Mouse (Mus musculus): Measurements from ENCODE around the gene Pigc.

The Pigc gene

DNA sequence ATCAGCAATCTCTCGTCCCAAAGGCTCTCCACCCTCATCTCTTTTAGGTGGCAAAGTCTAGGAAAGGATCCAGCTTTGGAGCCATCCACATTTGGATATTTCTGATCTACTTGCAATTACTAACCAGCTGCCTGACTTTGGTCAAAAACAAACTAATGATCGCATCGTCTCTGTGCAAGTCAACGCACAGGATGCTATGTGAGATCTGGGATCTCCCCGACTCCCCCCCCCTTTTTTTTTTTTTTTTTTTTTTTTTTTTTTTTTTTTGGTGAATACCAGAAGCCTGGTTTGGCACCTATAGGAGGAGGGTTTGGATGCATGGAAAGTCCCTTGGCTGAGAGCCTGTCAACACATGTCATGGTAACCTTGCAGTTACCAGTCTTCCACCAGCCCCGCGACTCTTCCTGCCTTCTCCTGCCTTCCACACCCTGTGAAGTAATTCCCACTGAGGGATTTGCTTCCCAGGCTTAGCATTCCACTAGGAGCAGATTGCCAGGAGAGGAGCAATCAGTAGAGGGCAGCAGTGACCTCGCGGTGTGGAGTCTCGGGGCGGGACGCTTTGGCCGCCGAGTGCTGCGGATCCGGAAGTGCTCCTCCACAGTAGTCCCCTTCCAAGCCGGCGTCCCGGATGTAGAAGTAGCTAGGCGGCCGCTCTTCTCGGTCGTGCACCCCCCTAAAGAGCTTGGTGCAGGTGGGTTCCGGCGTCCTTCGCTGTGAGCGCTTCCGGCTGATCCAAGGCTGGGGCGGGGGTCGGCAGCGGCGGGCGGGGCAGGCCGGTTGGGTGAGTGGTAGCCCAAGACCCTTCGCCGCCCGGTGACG is at the start of gene Pigc:
Gene Pigc (plus strand): TSS at position 598 of the 819 bp plus-strand sequence.
- DNase-seq (ENCODE audit: low spot score) = peak; percentile 97

DNA sequence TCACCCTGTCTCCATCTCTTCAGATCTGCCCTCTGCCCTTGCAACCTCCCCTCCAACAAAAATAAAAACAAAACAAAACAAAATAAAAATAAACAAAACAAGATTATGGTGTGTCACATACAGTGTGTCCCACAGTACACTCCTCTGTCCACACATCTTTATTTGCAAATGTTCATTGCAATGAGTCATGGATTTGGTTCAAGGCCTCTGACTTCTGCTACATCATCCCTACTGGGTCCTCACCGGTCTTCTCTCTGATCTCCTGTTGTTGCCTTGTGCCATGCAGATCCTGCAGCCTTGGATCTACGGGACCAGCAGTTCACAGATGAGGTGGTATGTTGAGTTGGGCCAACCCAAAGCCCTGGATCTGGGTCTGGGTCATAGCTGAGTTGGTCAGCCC is 49.4 kb upstream of the Pigc start:
- DNase-seq (ENCODE audit: low spot score) = no peak

DNA sequence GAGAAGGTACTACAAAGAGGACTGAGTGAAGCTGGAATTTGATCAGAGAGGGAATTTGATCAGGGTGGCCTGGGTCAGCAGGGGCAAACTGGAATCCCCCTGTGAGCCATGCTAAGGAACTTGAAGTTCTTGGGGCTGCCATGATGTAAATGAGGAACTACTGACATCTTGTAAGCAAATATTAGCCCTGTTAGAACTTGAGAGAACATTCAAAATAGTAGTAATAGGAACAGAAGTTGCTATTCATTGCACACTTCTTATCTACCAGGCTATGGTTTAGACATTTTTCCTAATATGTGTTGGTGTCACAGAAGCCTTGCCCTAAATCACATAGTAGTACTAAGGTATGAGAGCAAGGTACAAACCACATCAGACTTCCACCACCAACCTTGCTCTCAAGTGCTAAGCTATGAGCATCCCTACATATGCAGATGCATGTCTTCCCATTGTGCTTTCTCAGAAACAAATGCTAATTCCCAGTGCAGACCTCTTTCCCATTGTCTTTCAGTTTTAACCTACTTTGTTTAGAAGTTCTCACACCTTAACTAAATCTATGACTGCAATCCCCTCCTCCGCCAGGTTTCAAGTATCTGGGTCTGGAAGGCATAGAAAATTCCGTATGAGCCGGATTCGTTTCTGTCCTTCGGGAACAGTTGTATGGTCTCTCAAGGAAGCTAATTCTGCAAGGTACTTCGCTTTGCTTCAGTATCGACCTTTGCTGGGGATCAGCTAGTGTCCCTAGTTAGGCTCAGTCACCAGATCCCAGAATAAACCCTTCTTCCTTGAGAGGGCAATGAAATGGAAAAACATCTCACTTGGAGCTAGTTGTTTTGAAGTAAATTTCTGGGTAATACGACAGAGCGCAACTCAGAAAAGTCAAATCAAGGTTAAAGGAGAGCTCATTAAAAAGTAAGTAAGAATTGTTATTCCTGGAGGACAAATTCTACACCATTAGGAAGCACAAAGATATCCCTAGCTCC is 48.2 kb upstream of the Pigc start:
- no peak for DNase-seq (ENCODE audit: low spot score)

DNA sequence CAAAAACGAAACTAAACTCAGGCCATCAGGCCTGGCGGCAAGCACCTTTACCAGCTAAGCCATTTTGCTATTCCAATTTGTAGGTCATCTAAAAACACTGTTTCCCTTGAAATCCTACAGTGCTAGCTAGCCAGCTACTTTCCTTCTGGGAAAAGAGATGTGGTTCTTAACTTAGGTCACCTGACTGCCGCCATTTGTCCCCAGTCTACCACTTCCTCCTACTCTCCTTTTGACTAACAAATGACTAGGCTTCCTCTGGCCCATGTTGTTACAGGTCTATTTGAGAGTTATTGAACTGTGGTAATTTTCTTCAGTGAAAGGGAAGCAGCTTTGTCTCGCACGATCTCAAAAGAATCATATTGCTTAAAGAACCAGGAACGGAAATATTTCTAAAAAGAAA is 47.1 kb upstream of the Pigc start:
- no peak for DNase-seq (ENCODE audit: low spot score)

DNA sequence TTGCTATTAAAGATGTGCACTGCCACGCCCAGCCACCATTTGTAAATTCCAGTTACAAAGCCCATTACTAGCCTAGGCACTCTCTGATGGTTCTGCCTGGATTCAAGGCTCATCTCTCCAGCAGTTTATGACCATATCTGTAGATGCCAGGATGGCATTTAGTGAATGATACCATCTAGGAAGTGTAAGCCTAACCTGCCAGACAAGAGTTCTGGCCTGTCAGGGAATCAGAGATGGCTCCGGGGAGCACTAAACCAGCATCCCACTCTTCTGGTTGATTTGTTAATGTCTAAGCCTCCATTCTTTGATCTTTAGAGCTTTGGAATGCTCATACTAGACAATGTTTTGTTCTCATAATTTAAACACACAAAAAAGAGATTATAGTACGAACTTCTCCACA is 44.7 kb upstream of the Pigc start:
- no peak for DNase-seq (ENCODE audit: low spot score)

DNA sequence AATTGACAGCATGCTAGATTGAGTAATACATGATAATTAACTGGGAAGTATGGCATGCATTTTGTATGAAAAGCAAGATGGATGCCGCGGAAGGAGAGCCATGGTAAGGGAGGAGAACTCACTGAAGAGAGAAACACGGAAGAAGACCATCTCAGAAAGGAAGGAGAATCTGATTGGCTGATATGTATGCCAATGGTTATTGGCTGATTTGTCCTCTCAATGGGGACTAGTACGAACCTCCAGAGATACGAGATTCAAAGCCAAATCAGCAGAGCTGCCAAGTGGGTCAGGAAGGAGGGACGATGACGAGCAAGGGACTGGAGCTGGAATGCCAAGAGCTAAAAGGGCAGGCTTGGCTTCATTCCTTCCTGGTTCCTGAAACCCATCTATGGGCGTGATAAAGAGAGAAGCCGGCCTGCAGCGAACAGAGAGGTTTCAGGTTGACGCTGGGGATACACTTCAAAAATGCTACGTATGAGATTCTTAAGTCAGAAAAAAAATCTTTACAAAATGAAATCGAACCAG is 43.6 kb upstream of the Pigc start:
- DNase-seq (ENCODE audit: low spot score) = no peak

DNA sequence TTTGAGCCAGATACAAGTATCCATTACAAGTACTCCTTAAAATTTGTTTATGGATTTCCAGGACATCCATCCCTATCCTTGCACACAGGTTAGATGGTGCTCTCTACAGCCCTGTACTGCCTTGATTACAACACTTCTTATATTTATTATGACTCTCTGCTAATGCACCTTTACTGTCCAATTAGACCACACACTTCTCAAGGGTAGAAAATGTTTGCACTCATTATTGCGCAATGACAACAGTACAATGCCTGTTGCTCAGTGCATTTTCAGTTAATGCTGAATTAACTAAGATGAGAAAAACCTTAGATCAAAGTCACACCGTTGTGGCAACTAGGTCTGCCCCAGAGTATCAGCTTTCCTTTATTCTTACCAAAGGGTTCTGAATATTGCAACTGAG is 41.0 kb upstream of the Pigc start:
- DNase-seq (ENCODE audit: low spot score) = no peak

DNA sequence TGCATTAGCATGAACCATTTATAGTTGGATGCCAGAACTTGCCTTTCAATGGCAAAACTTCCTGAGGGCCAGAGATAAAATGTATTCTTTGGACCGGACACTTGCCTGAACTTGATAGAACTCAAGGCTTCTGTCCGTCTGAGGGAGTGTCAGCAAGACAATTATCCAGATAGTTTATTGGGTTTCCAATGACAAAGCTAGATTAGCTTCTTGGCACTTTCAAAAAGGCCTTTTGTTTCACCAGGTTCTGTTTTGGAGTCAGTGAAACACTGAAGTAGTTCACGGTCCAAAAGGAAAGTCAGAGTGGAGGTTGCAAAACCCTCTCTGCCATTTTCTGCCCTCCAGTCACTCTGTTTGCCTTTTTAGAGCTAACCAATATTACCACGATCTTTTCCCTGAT is 37.7 kb upstream of the Pigc start:
- DNase-seq (ENCODE audit: low spot score) = no peak

DNA sequence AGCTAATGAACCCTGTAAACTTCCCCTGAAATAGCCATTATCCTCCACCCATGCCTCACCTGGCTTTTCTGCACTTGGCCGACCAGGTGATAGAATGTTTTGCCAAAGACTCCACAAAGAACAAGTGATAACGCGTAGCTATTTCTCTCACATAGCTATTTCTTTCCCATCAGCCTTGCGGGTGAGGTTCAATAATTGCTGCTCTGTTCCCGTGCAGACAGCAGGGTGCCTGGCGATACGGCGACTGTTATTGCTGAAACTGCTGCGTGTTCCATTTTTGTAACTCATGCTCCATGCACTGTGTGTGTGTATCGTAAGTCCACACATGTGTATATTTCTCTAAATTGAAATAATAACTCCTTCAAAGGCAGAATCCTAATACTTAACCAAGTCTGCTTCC is 37.2 kb upstream of the Pigc start:
- no peak for DNase-seq (ENCODE audit: low spot score)

DNA sequence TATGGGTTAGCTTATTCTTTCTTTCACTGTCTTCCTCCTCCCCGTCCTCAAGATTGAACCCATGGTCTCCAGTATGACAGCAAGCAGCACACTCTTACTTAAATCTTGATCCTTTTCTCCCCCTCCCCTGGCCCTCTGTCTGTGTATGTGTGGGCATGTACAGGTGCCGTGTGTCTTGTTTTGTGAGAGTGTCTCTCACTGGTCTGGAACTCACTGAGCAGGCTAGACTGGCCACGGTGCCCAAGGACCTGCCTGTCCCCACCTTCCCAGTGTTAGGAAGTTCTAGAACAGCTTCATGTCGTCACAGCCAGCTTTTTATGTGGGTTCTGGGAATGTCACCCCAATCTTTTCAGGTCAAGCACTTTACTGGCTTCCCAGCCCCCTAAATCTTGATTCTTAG is 36.7 kb upstream of the Pigc start:
- DNase-seq (ENCODE audit: low spot score) = no peak

DNA sequence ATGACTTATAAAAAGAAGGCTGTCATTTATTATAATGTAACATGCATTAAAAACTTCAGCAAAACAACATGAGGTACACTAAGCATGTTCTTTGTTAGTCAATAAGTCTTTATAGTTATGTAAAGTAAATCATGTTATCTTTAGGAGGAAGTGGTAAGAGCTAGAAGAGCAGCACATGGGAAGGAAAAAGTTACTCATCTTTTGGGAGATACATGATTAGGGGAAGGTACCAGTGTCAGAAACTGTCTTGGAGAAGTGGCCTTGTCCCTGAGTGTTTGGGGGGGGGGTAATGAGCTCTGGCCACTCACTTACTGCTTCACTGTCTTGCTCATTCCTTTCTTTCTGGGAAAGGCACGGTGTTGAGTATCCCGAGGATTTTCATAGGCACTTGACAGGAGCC is 26.9 kb upstream of the Pigc start:
- DNase-seq (ENCODE audit: low spot score) = no peak

DNA sequence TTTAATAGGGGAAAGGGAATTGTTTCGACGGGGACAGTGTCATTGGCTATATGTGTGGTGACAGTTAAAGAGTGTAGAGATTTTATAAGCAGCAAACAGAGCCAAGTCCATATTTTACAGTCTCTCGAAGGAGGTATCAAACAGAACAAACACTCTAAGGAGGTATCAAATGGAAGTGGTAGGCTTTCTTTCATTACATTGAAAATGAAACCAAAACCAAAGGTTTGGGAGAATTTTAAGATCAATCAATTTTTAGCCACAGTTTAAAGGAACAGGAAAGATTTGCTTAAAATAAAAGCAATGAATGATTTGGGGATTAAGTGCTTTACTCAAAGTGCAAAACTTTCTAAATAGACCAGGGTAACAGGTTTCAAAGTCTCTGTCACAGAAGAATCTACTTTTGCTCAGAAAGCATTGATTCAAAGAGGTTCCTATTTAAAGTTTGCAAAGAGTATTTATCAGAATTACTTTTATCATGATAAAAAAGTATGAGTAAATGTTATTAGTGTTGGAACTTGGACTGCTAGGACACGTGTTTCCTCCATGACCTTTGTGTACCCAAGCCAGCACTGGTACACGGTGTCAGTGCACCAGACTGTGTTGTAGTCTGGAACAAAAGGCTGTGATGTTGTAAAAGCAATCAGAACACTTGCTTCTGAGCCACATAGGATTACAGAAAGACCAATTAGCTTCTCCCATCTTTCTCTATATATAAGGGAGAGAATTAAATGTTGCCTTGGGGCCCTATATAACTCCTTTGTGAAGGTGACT is 17.8 kb upstream of the Pigc start:
- no peak for DNase-seq (ENCODE audit: low spot score)

DNA sequence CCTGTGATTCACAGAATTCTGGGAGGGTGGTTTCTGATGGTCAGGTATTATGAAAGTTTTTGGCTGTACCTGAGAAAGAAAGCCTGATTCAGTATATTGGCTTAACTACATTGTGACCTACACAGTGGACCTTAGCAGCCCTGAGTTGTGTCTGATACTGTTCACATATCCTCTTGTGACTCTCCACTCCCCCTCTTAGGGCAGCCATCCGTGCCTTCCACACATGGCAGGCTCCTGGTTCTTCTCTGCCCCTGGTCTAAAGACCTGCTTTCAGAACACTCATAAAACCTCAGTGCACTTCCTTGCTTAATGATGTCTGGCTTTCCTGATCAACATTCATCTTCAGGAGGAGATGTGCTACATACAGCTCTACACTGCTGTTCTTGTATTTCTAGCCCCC is 16.4 kb upstream of the Pigc start:
- no peak for DNase-seq (ENCODE audit: low spot score)

DNA sequence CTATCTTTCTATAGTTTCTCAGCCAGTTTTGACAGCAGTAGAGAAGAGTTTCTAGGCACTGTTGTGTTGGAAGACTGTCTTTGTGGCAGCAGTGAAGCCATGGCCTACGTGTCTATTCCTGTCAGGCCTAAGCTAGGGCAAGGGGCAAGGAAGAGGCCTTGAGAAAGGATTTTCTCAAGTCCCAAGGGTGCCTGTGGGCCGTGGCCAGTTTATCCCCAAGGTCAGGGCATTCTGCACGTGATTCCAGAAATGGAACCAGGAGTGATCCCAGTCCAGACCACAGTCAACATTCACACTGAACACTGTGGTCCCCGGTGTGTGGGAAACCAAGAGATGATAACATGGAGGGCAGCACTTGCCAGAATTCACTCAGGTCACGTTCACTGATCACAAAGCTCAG is 13.1 kb upstream of the Pigc start:
- DNase-seq (ENCODE audit: low spot score) = no peak

DNA sequence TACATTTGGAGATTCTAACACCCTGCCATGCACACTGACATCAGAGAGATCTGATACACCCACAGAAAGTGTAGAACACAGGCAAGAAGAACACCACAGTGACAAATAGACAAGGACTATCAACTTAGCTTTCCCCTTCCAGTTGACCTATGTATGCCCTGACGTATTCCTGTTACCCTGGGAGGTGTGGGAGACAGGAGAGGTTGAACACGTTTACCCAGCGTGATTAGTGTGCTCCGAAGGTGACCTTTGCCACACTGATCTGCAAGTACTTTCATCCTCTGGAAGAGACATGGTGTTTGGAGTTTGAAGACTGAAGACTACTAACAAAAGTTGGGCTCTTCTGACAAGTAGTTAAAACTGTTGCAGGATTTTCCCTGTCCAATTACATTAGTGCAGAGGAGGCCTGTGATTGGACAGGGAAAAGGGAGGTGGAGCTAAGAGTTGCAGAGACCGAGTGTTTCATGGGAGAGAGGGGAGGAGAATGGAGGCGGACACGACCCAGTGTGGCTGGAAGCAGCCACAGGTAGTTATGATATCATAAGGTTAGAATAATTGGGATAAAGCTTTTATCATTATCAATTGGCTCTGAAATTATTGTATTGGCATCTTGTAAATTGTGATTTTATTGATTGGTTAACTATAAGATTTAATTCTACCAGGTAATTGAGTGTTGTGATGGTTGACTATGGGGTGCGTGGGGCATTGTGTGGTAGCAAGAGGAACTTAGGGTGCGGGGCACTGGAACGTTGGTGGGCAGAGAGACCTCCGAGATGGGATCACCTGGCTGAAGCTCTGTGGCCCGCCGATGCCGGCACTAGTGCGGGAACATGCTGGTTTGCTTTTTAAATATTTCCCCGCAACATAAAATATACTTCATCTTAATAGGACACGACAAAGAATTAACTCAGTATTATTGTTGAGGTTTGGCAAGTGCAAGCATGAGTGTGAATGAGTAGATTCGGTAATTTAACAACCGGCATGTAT is 10.7 kb upstream of the Pigc start:
- no peak for DNase-seq (ENCODE audit: low spot score)

DNA sequence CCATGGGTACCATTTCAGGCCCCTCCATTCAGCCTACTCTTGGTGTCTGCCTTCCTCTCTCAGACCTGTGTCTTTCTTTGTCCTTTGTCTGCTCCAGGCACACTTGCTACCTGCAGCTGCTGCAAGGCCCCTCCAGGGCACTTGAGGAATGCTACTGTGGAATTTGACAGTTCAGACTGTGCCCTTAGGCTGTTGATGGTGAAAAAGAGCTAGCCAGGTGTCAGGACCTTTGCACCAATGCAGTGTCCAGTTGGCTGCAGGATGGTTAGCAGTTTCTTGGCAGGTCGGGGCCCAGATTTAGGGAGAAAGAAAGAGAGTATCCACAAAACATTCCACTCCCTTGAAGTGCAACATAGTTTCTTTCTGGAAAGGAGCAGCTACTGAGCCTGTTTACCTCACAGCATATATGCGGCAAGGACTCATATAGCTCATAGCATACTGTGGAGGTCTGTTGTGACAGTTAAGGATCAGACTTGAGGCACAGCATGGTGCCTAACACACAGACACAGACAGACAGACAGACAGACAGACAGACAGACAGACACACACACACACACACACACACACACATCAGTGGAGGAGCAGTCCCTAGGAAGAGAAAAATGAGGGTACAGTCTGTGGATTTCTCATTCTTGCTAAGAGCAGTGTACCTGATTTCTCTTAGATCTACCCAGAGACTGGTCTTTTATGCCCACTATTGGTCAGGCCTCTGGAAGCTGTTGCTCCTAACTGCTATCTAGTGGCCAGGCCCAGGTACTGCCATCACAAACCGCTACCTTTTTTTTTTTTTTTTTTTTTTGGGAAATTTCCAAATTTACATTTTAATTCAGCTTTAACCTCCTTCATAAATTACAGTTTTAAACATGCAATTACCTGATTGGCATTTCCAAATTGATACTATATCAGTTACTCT is 6.3 kb upstream of the Pigc start:
- peak; percentile 63 for DNase-seq (ENCODE audit: low spot score)

DNA sequence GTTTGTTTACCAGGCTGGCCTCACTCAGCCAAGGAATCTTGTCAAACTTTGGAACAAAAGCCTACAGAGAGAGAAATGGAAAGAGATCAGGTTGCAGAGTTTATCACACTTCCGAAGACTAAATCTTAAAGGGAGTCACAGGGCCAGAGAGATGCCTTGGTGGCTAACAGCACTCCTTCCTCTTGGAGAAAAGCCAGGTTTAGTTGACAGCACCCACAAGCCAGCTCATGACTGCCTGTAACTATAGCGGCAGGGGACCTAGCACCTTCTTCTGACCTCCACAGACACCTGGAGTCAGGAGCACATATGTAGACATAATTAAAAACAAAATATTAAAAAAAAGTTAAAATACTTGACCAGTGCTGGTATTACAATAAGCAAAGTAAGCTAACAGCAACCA is 1.1 kb upstream of the Pigc start:
- no peak for DNase-seq (ENCODE audit: low spot score)

DNA sequence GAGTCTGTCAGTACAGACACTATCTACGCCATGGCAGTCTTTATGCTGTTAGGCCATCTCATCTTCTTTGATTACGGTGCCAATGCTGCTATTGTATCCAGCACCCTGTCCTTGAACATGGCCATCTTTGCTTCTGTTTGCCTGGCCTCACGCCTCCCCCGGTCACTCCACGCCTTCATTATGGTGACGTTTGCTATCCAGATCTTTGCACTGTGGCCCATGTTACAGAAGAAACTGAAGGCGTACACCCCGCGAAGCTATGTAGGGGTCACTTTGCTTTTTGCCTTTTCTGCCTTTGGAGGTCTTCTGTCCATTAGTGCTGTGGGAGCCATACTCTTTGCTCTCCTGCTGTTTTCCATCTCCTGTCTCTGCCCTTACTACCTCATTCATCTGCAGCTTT is 1.9 kb downstream of the Pigc start:
- DNase-seq (ENCODE audit: low spot score) = no peak

DNA sequence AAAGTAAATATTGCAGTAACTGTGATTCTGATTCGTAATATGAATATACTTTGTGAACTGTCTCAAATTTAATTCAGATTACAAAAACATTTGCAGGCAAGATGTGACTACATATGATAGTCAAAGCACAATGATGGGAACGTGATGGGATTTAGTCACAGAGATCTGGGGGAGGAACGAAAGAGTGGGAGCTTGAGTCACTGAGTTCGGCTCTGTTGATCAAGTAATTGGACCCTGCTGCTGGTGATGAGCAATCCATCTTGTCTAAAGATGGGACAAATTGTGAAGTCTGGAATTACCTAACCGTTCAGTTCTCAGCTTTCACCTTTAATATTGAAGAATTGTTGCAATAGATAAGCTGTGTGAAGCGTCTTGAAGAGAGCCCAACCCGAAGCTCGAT is 3.2 kb downstream of the Pigc start:
- no peak for DNase-seq (ENCODE audit: low spot score)
